Mouse (Mus musculus) left cerebral cortex, postnatal 10 days (tissue): ENCODE results near the gene Rgs13. TPM values are rescaled to one million over a fixed set of nuclear protein-coding genes. Genes with fewer than 3 reads are reported as not detected.
"Not testable (repeated sequence)": the region's sequence is repeated elsewhere in the genome, so short reads cannot be mapped to it uniquely, and the experiment has no call there.

ENCODE experiments used
- DNase-seq, 2 experiments: peaks; one replicate each; pipeline ENCODE4 v3.0.0; 2021 to 2022; ENCODE audit warnings: low spot score in 2 of 2, mixed read lengths in 1 of 2; ENCODE audit errors: extremely low spot score in 1 of 2
- intact Hi-C: fragments of 180-260 bp; cut with DNase I; formaldehyde crosslinking; loops from one replicate; pipeline ENCODE4 v1.15.1; 2025
- total RNA-seq, 2 experiments: library from RNA; stranded (reverse); gene quantifications; 2 replicates each; pipeline ENCODE4 v1.2.3; 2021

Rgs13 gene
- total RNA-seq, 2 experiments from 2014 or later: 2.7 to 2.9 TPM

DNA sequence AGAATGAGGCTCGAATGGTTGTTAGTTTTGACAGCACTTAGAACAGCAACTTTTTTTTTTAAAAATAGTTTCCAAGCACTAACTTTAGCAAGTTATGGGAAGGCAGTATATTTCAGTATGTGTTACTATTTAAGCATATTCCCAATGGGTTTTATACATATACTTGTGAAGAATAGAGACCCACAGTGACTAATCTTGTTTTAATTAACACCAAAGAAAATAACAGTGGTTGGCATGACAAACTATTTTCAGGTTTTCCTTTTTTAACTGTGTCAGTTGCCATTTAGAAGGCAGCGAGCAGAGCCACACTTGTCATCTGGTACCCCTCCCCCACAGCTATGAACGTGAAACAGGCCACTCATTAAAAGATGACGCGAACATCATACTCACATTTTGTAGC, 10.3 kb downstream of the Rgs13 start:
- intact Hi-C loops: no loop called here
- no peak for DNase-seq

DNA sequence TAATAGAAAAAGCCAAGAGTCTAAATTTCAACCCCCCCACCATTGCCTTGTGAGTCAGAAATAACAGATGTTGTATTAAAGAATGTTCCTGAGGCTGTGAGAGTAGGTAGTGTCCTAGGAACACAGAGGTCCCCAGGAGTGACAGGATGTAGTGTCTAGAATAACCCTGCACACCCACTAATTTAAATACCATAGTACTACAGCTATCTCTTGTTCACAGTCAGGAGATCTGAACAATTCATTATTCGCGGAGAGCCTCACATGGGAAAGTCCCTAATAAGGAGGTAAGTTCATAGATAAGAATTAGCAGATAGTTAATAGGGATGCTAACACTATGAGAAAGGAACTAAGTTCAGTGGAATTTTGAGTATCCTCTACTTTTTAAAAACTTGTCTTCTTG, 10.9 kb downstream of the Rgs13 start:
- intact Hi-C loops: no loop called here

DNA sequence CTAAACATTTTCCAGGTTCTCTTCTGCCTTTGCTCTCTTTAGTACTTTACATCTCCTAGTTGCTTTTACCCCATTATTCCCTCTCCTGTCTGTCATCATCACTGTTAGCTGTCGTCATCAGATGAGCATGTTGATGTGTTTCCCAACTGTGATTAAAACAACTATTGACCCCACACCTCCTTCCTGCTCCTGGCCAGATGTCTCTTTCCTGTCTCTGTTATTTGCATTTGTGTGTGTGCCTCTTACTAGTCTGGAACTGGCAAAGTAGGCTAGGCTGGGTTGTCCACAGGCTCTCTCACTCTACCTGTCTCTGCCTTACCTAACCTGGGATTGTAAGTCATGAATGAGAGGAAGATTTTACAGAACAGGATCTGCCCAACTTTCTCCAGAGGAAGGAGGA, 24.6 kb downstream of the Rgs13 start:
- DNase-seq: no peak
- intact Hi-C loops: no loop called here

More for the DNA sequence above, 10.9 kb downstream of the Rgs13 start:
- DNase-seq: no peak

DNA sequence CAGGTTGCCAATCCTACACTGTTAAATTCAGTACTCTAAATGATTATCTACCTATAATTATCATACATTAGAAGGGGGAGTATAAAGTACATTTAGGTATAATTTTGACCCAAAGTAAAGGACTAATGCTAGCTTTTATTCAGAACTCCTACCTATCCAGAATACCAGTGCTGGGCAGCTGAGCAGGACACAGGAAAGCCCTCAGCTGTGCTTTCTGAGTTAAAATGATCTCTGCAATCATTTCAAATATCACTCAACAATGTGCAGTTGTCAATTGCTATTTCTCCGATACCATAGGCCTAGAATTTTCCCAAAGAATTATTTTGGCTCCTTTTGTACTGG, 25.0 kb downstream of the Rgs13 start:
- no peak for DNase-seq
- intact Hi-C loops: no loop called here

DNA sequence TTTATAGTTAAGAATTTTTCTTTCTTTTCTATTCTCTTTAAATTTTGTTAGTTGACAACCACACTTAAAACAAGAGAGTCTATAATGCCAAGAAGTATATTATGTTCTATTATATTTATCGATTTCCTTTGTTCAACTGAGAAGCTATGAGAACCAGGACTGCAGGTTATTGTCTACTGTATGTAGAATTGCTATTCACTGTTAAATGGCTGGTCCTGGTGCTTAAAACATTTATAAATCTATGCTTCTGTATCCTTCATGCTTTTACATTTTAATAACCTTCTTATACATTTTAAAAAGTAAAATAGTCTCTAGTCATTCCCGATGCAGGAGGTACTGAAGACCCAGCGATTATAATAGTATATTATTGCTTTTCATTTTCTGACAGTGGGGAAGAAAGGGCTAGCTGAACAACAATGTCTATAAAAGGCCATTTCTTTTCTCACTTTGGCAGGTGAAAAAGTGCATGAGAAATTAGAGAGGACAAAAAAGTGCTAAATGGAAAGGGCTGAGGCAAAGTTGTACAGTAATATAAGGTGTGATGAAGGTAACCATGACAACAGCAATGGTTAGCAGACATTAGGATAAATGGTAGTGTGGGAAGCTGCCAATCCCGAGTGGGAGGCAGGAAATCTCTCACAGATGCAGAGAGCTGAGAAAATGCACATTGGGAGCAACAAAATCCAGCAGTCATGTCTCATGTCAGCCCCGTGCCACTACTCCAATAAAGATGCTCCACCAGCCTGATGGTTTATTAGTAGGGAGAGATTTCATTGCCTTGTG, 25.6 kb downstream of the Rgs13 start:
- peak in 1 of 2 experiments; percentile 30 for DNase-seq

DNA sequence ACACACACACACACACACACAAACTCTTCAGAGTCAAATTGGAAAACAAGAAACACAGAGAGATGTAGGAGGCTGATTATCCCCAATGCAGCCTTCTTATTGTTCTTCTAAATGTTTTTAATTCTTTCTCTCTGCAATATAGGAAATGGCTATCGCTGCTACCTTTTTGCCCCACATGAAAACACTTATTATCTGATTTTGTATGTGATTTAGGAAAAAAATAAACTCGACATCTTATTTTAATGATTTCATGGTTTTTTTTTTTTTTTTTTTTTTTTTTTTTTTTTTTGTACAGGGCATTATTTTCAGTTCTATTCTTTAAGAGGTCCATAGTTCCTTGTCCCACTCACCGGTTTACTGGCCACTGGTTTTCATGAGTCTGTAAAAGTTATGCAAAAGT, 27.2 kb downstream of the Rgs13 start:
- intact Hi-C loops: no loop called here

More for the DNA sequence above, 25.6 kb downstream of the Rgs13 start:
- intact Hi-C loops: no loop called here

DNA sequence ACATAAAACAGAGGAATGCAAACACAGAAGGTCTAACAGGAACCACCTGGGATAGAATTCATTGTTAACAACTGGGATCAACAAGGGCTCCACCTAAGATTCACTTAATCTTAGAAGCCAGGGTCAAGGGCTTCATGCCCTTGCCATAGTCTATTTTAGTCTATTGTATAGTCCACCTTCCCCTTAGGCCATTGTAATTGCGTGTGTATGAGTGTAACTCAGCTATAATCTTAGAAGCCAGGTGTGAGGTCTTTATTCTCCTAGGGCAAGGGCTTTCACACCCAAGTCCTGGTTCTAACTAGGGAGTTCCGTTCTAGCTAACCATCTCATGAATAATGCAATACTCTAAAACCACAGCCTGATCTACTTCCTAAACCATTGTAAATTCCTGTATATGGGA, 35.8 kb downstream of the Rgs13 start:
- DNase-seq, intact Hi-C loops: not testable (repeated sequence)

More for the DNA sequence above, 27.2 kb downstream of the Rgs13 start:
- DNase-seq: no peak

DNA sequence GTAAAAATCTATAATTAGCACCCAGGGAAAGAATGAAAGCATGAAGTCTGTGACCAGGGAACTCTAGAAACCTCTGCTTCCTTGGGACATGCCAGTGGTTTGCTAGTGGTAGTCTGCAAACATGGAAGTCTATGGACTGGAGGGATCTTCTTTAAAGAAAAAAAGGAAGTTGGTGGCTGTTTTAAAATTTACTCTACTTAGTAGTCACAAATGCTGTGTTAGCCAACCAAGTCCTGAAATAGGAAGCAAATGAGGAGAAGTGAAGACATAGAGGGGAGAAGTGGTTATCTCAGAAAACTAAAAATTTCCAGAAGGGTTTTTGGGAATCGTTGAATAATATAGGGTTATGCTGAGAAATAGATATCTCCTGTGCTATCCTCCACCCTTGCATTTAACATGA, 37.3 kb downstream of the Rgs13 start:
- no peak for DNase-seq
- intact Hi-C loops: no loop called here

DNA sequence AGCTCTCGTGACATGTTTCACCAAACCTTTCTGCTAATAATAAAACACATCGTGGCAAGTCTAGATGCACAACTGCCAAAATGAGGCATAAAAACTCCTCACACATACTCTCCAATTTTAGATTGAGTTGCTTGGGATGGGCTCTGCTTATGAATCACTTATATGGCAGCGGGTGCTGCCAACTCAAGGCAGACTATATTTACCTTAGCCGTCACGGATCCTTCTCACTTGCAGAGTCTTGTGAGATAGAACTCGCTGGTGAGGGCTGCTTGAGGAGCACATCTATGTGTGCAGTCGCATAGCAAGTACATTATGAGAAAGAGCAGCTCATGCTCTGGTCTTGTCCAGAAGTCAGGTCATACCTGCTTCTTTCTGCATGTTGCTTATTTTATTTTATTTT, 49.2 kb downstream of the Rgs13 start:
- peak in 1 of 2 experiments; percentile 55 for DNase-seq
- intact Hi-C loops: no loop called here

DNA sequence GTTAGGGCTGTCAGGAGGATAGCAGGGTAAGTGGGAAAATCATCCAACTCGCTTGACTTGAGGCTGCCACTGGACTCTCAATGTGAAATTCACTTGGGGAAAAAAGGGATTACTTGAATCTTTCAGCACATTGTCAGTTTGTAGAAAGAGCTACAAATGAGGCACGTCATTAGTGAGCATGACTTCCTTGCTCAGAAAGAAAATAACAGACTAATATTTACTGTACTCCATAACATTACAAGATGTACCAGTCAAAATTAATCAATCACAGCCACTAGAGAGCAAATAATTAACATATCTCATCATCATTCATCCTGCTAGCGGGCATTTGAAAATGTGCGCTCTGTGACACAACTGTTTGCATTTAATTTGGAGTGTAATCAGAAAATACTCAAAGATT, 57.1 kb downstream of the Rgs13 start:
- intact Hi-C loops: no loop called here
- DNase-seq: no peak

DNA sequence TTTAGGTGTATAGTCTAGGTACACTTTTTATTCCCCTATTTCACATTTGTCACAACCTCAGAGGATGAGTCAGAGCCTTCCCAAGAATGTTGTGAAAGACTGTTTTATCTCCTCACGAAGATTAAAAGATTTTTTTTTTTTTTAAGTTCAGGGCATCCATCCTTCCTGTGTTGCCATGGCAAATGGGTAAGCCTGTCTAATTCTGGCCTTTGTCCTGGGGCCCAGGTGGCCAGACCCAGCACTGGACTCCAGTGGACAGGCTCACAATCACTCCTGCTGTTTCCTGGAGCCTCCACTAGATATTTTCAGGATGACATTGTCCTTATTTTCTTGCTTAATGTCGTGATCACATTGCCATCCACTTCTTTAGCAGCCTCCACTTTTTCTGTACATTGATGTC, 57.7 kb downstream of the Rgs13 start:
- intact Hi-C loops: no loop called here
- no peak for DNase-seq

DNA sequence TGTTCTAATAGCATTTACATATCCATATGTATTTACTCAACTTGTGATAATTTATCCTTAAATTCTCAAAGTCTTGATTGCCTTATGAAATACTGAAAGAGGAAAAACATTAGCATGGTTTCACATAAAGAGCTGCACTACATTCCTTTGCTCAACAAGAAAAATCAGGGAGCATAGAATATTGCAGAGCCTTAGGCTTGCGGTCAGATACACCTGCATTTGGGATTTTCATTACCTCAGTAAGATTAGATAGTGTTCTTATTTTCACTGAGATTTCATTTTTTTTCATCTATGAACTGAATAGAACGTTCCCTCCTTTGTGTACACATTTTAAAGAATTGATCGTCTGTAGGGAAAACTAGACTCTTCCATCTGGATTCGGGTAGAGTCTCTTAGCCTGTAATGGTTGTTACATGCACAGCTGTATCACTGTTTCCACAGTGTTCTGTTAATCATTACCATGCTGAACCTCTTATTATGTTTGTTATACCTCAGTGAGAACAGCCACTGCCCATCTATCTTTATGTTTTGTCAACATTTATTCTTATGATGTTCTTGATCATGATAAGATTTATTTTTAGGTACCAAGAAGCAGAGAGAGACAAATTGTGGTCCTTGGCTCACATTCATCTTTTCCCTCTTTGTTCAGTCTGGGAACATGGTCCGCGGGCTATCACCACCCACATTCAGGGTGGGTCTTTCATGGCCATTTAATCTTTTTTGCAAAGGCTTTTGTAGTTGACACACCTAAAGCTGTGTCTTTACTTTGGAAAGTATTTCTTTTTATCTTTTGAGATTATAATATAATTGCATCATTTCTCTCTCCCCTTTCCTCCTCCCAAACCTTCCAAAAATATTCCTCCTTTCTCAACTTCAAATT, 61.1 kb downstream of the Rgs13 start:
- intact Hi-C loops: no loop called here
- no peak for DNase-seq

DNA sequence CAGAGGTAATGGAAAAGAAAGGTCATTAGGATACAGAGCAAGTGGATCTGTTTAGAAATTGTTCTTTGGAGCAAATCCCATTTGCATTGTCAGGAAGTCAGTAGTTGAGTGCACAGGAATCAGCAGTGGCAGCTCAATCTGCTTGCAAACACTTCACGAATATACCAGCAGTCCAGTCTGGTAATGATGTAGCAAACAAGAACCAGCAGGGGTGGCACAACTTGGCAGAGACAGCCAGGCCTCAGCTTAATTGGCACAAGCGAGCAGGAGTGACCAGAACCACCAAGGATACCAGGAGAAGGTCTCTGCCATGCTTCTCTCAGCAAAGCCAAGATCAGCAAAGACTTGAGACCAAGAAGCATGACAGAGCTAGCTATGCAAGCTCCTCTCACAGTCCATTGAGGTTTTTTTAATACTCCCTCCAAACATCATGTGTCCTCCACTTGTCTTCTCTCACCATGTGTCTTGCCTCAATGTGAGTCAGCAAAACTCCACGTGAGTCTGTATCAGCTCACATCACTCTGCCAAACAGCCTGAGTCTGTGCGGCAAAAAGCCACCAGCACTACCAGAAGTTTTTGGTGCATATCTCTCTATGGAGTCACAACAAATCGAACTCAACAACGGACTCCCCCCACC, 63.6 kb downstream of the Rgs13 start:
- no peak for DNase-seq
- intact Hi-C loops: no loop called here

DNA sequence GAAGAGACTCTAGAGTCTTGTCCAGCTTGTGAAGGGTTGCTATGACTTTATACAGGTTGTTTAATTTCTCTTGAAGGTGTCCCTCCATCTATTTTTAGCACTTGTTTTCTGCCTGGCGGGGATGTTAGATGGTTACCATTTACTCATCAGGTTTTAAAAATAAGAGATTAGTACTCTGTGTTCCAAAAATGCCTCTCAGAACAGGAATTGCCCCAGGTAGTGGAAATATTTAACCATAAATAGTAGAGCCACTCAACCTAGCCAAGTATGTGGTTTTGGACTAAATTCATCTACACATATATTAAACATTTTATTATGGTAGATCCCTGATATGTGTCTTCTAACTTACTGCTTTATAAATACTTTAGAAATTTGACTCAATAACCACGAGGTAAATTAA, 64.2 kb downstream of the Rgs13 start:
- intact Hi-C loops: no loop called here

DNA sequence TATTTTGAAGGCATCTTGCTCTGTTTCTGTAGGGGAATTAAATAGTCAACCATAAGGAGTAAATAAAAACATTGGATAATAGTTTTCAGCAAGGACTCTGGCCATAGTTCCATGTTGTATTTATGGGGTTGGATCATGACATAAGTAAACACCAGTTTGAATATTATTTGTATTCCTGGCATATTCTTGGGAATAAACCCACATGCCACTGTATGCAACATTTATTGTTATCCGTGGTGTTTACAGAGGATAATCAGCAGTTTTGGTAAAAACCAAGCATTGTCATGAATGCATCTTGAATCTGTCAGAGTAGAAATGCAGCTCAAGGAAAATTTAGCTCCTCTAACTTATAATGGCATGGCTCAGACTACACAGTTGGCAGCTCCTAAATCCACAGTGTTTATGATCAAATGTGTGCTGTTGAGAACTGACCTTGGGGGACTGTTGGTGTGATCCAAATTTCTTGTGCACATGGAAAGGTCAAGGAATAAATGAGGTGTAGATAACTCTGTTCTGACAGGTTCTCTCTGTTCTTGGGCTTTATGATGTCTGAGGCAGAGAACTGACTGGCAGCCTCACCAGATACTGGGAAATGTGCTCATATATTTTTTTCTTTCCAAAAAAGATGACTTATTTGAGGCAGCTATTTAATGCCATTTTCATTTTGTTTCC, 78.4 kb downstream of the Rgs13 start:
- intact Hi-C loops: no loop called here
- DNase-seq: no peak

More for the DNA sequence above, 64.2 kb downstream of the Rgs13 start:
- DNase-seq: no peak

DNA sequence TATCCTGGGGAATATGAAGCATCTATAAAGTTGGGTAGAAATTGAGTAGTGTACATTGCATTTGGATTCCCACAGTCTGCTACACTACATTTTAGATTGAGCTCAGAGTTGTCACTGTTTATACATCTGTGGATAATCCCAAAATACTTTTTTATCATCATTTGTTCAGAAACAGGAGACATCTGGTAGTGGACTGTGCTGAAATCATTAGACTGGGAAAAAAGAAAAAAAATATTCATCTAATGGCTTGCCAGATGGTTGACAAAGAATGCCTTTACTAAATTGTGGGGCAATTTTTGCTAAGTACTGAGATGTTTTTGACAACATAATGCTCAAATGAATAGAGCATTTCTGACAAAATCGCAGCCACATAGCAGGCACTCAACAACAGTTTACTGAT, 86.8 kb downstream of the Rgs13 start:
- intact Hi-C loops: no loop called here
- no peak for DNase-seq
